In the genomic region with DNA sequence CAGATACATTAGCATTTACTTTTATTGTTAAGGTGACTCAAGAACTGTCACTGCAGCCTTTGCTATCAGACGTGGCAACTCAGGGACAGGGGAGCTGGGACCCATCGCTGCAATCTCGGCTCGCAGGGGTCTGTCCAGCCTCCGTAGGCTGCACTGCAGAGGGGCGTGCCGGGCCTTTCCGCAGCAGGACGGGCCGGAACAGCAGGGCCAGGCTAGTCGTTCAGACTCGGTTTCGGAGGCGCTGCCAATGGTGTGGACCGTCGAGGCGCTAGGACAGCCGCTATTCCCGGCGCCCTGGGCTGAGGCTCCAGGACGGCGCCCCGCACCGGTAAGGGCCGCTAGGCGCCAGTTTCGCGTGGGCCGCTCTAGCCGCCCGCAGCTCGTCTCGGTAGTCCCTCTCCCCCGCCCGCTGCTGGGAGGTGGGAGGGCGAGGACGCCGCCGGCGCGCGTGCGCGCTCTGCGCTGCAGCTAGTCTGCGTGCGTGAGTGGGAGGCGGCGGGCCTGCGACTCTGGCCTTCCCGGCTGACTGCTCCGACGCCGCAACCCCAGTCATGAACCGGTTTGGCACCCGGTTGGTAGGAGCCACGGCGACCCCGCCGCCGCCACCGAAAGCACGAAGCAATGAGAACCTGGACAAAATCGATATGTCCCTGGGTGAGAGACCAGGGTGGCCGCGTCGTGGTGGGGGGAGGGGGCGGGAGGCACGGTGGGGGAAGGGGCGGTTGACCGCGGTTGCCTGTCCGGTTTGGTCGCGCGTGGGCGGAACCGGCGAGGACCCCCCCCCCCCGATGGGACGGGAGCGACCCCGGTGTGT, we compare ENCODE assay signal across 8 mouse cellular contexts. TPM values are rescaled to one million over a fixed set of nuclear protein-coding genes. Genes with fewer than 3 reads are reported as not detected.
DNase-seq lines count a peak whose midpoint lies in the region; ATAC-seq and TF ChIP-seq lines count a peak whose summit lies in the region.

A gene (plus strand): TSS at position 158 of the 814 bp plus-strand sequence.
A gene (minus strand): TSS at position 424 of the 814 bp plus-strand sequence.

- H3K27ac ChIP-seq in forebrain, embryonic 11.5 days (ENCODE audit: low read depth, low read length): peak within 1 kb of the TSS; percentile 63; the same call in 1 of the 2 replicates
- H3K27ac ChIP-seq in heart, embryonic 16.5 days (ENCODE audit: low read length): peak within 1 kb of the TSS; percentile 96
- peak within 1 kb of the TSS; percentile 74 for H3K27ac ChIP-seq in liver, embryonic 16.5 days (ENCODE audit: low read length)
- H3K27ac ChIP-seq in neural tube, embryonic 13.5 days (replicated peaks): peak within 1 kb of the TSS; percentile 90
- H3K27ac ChIP-seq in testis, adult 2 months (ENCODE audit: control insufficient read depth, insufficient read depth, low read depth, low read length): peak within 1 kb of the TSS; percentile 96

- peak within 1 kb of the TSS; percentile 92 for H3K4me3 ChIP-seq in forebrain, embryonic 11.5 days (ENCODE audit: low read depth, low read length)
- H3K4me3 ChIP-seq in heart, embryonic 16.5 days (ENCODE audit: low read length): peak within 1 kb of the TSS; percentile 98
- peak within 1 kb of the TSS; percentile 85 for H3K4me3 ChIP-seq in liver, embryonic 16.5 days (ENCODE audit: low read depth, low read length)
- H3K4me3 ChIP-seq in neural tube, embryonic 13.5 days: peak within 1 kb of the TSS; percentile 95
- peak within 1 kb of the TSS; percentile 96 for H3K4me3 ChIP-seq in testis, adult 2 months (ENCODE audit: control insufficient read depth, low read depth, low read length)

- H3K4me1 ChIP-seq in forebrain, embryonic 11.5 days (replicated peaks; ENCODE audit: control insufficient read depth, insufficient read depth, low read length): no peaks in the 10 kb centered on the region; the same call in 1 of the 2 replicates
- H3K4me1 ChIP-seq in heart, embryonic 16.5 days (ENCODE audit: control insufficient read depth, insufficient read depth, low read length): peaks cover 27% of the 10 kb centered on the region
- H3K4me1 ChIP-seq in liver, embryonic 16.5 days (ENCODE audit: control insufficient read depth, low read depth, low read length): peaks cover 11% of the 10 kb centered on the region
- H3K4me1 ChIP-seq in neural tube, embryonic 13.5 days (replicated peaks): peaks cover 31% of the 10 kb centered on the region
- H3K4me1 ChIP-seq in testis, adult 2 months (ENCODE audit: control insufficient read depth, insufficient read depth, low read length): peaks cover 5% of the 10 kb centered on the region

- ATAC-seq in forebrain, embryonic 11.5 days (replicated peaks; ENCODE audit: low FRiP score): peak; percentile 96
- ATAC-seq in heart, embryonic 16.5 days (replicated peaks; ENCODE audit: extremely low read depth, insufficient read depth, low FRiP score): peak; percentile 96
- ATAC-seq in liver, embryonic 16.5 days (ENCODE audit: low read depth): peak; percentile 98
- peak; percentile 97 for ATAC-seq in neural tube, embryonic 13.5 days (ENCODE audit: low read depth)

- TF ChIP-seq POLR2A in testis, adult 2 months (IDR thresholded peaks at IDR 0.05; ENCODE audit: control insufficient read depth, low read depth, low read length): peak; percentile 99

- no peak; the same call in 1 of the 2 replicates for TF ChIP-seq CTCF in testis, adult 2 months (IDR thresholded peaks at IDR 0.05; ENCODE audit: control insufficient read depth, insufficient read depth, insufficient replicate concordance, low read depth, low read length)

- H3K4me2 ChIP-seq in forebrain, embryonic 11.5 days (ENCODE audit: low read depth, low read length, severe bottlenecking): peak within 1 kb of the TSS; percentile 62
- H3K4me2 ChIP-seq in heart, embryonic 16.5 days (ENCODE audit: low read depth, low read length): peak within 1 kb of the TSS; percentile 83
- H3K4me2 ChIP-seq in liver, embryonic 16.5 days (ENCODE audit: low read depth, low read length): peak within 1 kb of the TSS; percentile 98
- H3K4me2 ChIP-seq in neural tube, embryonic 13.5 days: peak within 1 kb of the TSS; percentile 80

- WGBS in forebrain, embryonic 11.5 days: under 1% methylated on average over 71 of the region's 83 CpGs
- under 1% methylated on average over 79 of the region's 83 CpGs for WGBS in heart, embryonic 16.5 days
- WGBS in liver, embryonic 16.5 days (ENCODE audit: insufficient replicate concordance): under 1% methylated on average over 80 of the region's 83 CpGs
- under 1% methylated on average over 73 of the region's 83 CpGs for WGBS in neural tube, embryonic 13.5 days

- H3K27me3 ChIP-seq in forebrain, embryonic 11.5 days (ENCODE audit: control insufficient read depth, insufficient read depth, low read length): no peaks in the 10 kb centered on the region
- H3K27me3 ChIP-seq in heart, embryonic 16.5 days (ENCODE audit: control insufficient read depth, insufficient read depth, low read length): no peaks in the 10 kb centered on the region
- H3K27me3 ChIP-seq in liver, embryonic 16.5 days (ENCODE audit: control insufficient read depth, insufficient read depth, low read depth, low read length): no peaks in the 10 kb centered on the region
- no peaks in the 10 kb centered on the region for H3K27me3 ChIP-seq in neural tube, embryonic 13.5 days
- no peaks in the 10 kb centered on the region for H3K27me3 ChIP-seq in testis, adult 2 months (ENCODE audit: control insufficient read depth, insufficient read depth, low read length)

- H3K9me3 ChIP-seq in forebrain, embryonic 11.5 days (ENCODE audit: control insufficient read depth, low read length): no peaks in the 10 kb centered on the region
- H3K9me3 ChIP-seq in heart, embryonic 16.5 days (replicated peaks; ENCODE audit: control insufficient read depth, low read length): no peaks in the 10 kb centered on the region
- H3K9me3 ChIP-seq in liver, embryonic 16.5 days (replicated peaks; ENCODE audit: control insufficient read depth, low read length): no peaks in the 10 kb centered on the region
- no peaks in the 10 kb centered on the region for H3K9me3 ChIP-seq in neural tube, embryonic 13.5 days

- H3K36me3 ChIP-seq in forebrain, embryonic 11.5 days (ENCODE audit: control insufficient read depth, insufficient read depth, low read length): no peaks in the 10 kb centered on the region
- H3K36me3 ChIP-seq in heart, embryonic 16.5 days (ENCODE audit: control insufficient read depth, insufficient read depth): no peaks in the 10 kb centered on the region
- no peaks in the 10 kb centered on the region for H3K36me3 ChIP-seq in liver, embryonic 16.5 days (ENCODE audit: control insufficient read depth, insufficient read depth)
- H3K36me3 ChIP-seq in neural tube, embryonic 13.5 days: no peaks in the 10 kb centered on the region
- H3K36me3 ChIP-seq in testis, adult 2 months (ENCODE audit: control insufficient read depth, insufficient read depth, low read length): peaks cover 2% of the 10 kb centered on the region; the same call in 1 of the 2 replicates

- DNase-seq in CD8-positive naive resting alpha-beta T cell, adult 2 months (ENCODE audit: low read depth in 2 of 2, low spot score in 2 of 2): peak; percentile 95 to 97
- peak; percentile 86 for DNase-seq in c-Kit-positive CD71-negative TER-119-negative erythroid progenitor cells, embryonic 14.5 days (ENCODE audit: low read depth)
- DNase-seq in forebrain, embryonic 11.5 days (ENCODE audit: low spot score): peak; percentile 98
- DNase-seq in kidney, postnatal 36 days: peak; percentile 96 to 97

- H3K9ac ChIP-seq in forebrain, embryonic 11.5 days (ENCODE audit: low read length): peak within 1 kb of the TSS; percentile 86
- H3K9ac ChIP-seq in heart, embryonic 16.5 days (ENCODE audit: low read length): peak within 1 kb of the TSS; percentile 93
- H3K9ac ChIP-seq in liver, embryonic 16.5 days (ENCODE audit: low read depth, low read length): peak within 1 kb of the TSS; percentile 83
- peak within 1 kb of the TSS; percentile 92 for H3K9ac ChIP-seq in neural tube, embryonic 13.5 days

RNA-seq across cellular contexts. Expression of the first gene that starts in this region (rescaled TPM):
- 110 and 118 TPM in 2 replicates for polyA plus RNA-seq in forebrain, embryonic 11.5 days (2014; fragmentation: Nextera tagmentation; extraction: Ambion mirVana)
- 116 and 119 TPM in 2 replicates for polyA plus RNA-seq in heart, embryonic 16.5 days (2015; fragmentation: Nextera tagmentation; extraction: Ambion mirVana)
- polyA plus RNA-seq in liver, embryonic 16.5 days (2015; fragmentation: Nextera tagmentation; extraction: Ambion mirVana): 24.9 and 27.0 TPM in 2 replicates
- 100 and 112 TPM in 2 replicates for polyA plus RNA-seq in neural tube, embryonic 13.5 days (2015; fragmentation: Nextera tagmentation; extraction: Ambion mirVana)
- 35.8 and 45.3 TPM in 2 replicates for polyA plus RNA-seq in testis, adult 2 months (2012; rRNA removed)

RNA-seq across cellular contexts. Expression of the second gene that starts in this region (rescaled TPM):
- 18.6 and 21.7 TPM in 2 replicates for polyA plus RNA-seq in forebrain, embryonic 11.5 days (2014; fragmentation: Nextera tagmentation; extraction: Ambion mirVana)
- 32.7 and 33.2 TPM in 2 replicates for polyA plus RNA-seq in heart, embryonic 16.5 days (2015; fragmentation: Nextera tagmentation; extraction: Ambion mirVana)
- polyA plus RNA-seq in liver, embryonic 16.5 days (2015; fragmentation: Nextera tagmentation; extraction: Ambion mirVana): 5.4 and 6.1 TPM in 2 replicates
- polyA plus RNA-seq in neural tube, embryonic 13.5 days (2015; fragmentation: Nextera tagmentation; extraction: Ambion mirVana): 27.6 and 28.3 TPM in 2 replicates
- polyA plus RNA-seq in testis, adult 2 months (2012; rRNA removed): 77.3 and 84.7 TPM in 2 replicates

Comparison
In these comparisons a context has a peak if more than half of its experiments do, and no peak if none do; other contexts are left out.
1. Peak in every context shown above with its lines: DNase-seq, ATAC-seq, H3K4me3 ChIP-seq and H3K27ac ChIP-seq.